Mouse (Mus musculus) embryonic facial prominence, embryonic 12.5 days (tissue): ENCODE measurements at regions not wholly inside any gene's neighbourhood (a gene's known extent, or its start where the extent isn't known, plus 50 kb on each side); places are given as distances from the start of the nearest gene placed in this dataset.

Experiments
- ATAC-seq: fragments of 200-750 bp; cut with Nextera tagmentation; 2 replicates; pipeline ENCODE4 v1.8.0; 2017; ENCODE audit not compliant: insufficient number of reproducible peaks, insufficient read depth, low FRiP score, low TSS enrichment
- H3K27ac ChIP-seq: fragments of 300-500 bp; sonication (generic); 2 replicates; pipeline ENCODE4 v1.5.1; 2016; ENCODE audit warnings: mild to moderate bottlenecking
- H3K27me3 ChIP-seq: fragments of 300-500 bp; sonication (generic); 2 replicates; pipeline ENCODE4 v1.6.1; 2016; ENCODE audit warnings: mild to moderate bottlenecking, moderate library complexity
- H3K36me3 ChIP-seq: fragments of 300-500 bp; sonication (generic); 2 replicates; pipeline ENCODE4 v1.6.1; 2016; ENCODE audit warnings: mild to moderate bottlenecking
- H3K4me1 ChIP-seq: fragments of 300-500 bp; sonication (generic); 2 replicates; pipeline ENCODE4 v1.6.1; 2016
- H3K4me2 ChIP-seq: fragments of 300-500 bp; sonication (generic); replicated peaks from 2 replicates; pipeline ENCODE4 v1.6.1; 2016; ENCODE audit warnings: mild to moderate bottlenecking, moderate library complexity
- H3K4me3 ChIP-seq: fragments of 300-500 bp; sonication (generic); 2 replicates; pipeline ENCODE4 v1.5.1; 2016; ENCODE audit warnings: mild to moderate bottlenecking
- H3K9ac ChIP-seq: fragments of 300-500 bp; sonication (generic); 2 replicates; pipeline ENCODE4 v1.6.1; 2016; ENCODE audit warnings: mild to moderate bottlenecking, moderate library complexity
- H3K9me3 ChIP-seq: fragments of 300-500 bp; sonication (generic); 2 replicates; pipeline ENCODE4 v1.6.1; 2016; ENCODE audit warnings: mild to moderate bottlenecking, moderate library complexity
- WGBS: fragments of 180-500 bp; shearing (Covaris S2); methylation state at CpG from one replicate; pipeline ENCODE4 v1.1.7; 2016; 5-methylcytosine and 5-hydroxymethylcytosine counted together

DNA sequence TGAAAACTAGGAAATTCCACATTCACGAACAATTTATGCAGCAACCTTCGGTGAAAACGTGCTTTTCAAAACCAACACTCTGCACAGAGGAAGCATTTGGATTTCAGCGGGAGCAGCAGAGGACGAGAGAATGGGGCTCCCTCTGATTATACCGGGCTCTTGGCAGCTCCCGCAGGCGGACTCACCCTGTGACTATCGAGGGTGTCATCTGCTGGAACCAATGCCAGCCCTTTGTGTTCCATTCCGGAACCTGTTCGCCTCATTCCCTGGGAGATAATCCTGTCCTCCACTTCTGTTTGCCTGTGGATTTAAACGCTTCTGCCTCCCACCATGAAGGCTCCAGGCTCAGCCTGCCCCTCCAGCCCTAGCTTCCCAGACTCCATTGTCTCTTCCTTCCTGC lies 77.1 kb downstream of the Utp18 start:
- H3K27me3 ChIP-seq = no peaks in the 10 kb centered on the region
- H3K27ac ChIP-seq = no peak overlapping the region
- no peak overlapping the region for H3K4me2 ChIP-seq
- H3K9ac ChIP-seq = no peak overlapping the region
- H3K4me1 ChIP-seq = no peaks in the 10 kb centered on the region
- H3K36me3 ChIP-seq = no peaks in the 10 kb centered on the region
- 86% methylated on average over 12 of the region's 12 CpGs for WGBS
- H3K9me3 ChIP-seq = no peaks in the 10 kb centered on the region
- no peak for ATAC-seq
- no peak overlapping the region for H3K4me3 ChIP-seq

- no peak overlapping the region for H3K4me2 ChIP-seq
- H3K4me1 ChIP-seq = no peaks in the 10 kb centered on the region
- H3K27me3 ChIP-seq = no peaks in the 10 kb centered on the region
- H3K9me3 ChIP-seq = no peaks in the 10 kb centered on the region
- H3K36me3 ChIP-seq = no peaks in the 10 kb centered on the region
- no peak for ATAC-seq
- no peak overlapping the region for H3K9ac ChIP-seq
- H3K4me3 ChIP-seq = no peak overlapping the region
- 91% methylated on average over 2 of the region's 2 CpGs for WGBS
- no peak overlapping the region for H3K27ac ChIP-seq
Measured at GRCm38 (mm10) chr11:93807205-93807604, 78.4 kb downstream of the Utp18 start.

DNA sequence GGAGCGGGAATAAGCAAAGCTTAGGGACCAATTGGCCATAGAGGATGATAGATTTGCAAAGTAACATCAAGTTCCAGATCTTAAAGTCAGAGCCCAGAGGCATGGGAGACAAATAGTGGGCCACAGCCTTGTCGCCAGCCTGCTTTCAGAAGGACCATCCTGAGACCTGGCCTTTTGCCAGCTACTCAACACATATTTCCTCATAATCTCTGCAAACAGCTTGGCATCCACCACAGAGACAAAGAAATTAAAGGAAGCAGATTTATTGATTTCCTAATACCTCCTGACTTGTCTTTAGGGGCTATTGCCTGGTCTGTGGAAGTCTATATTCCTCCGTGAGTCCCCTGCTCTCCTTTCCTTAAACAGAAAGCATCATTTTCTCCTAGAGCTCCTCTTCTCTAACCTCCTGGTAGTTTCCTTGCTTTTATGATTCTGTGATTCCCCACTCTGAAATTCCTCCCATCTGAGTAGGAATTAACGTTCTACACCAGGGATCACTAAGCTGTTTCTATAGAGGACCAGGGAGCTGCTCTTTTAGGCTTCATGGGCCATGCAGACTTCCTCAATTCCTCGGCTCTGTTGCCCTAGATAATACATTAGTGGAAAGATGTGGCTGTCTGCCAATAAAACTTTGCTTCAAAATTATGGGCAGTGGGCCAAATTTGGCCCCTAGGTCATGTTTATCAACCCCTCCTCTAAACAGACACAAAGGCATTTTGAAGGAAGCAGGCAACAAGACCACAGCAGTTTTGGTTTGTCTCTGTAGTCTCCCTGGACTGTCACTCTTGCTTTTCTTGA lies 114.2 kb downstream of the Utp18 start:
- WGBS = 82% methylated on average over 5 of the region's 5 CpGs
- no peak overlapping the region for H3K9ac ChIP-seq
- ATAC-seq = no peak

GRCm38 (mm10) chr11:93765961-93766360 lies 119.6 kb downstream of the Utp18 start:
- Histone ChIP-seq H3K4me2 (no peak overlapping the region), H3K27me3 (no peaks in the 10 kb centered on the region), H3K9me3 (no peaks in the 10 kb centered on the region), H3K4me1 (0 out of 2 replicates have a peak, but pooled peaks cover 3% of the 10 kb centered on the region), H3K4me3 (no peak overlapping the region), H3K9ac (no peak overlapping the region), H3K36me3 (no peaks in the 10 kb centered on the region), H3K27ac (no peak overlapping the region)
- no peak for ATAC-seq
- WGBS = 93% methylated on average over 4 of the region's 4 CpGs

More for the DNA sequence above, 114.2 kb downstream of the Utp18 start:
- Histone ChIP-seq H3K4me1 (no peaks in the 10 kb centered on the region), H3K36me3 (no peaks in the 10 kb centered on the region), H3K27ac (no peak overlapping the region), H3K4me3 (no peak overlapping the region), H3K4me2 (no peak overlapping the region), H3K27me3 (no peaks in the 10 kb centered on the region), H3K9me3 (no peaks in the 10 kb centered on the region)

GRCm38 (mm10) chr11:93762832-93763530 lies 122.6 kb downstream of the Utp18 start:
- ATAC-seq = no peak
- Histone ChIP-seq H3K36me3 (no peaks in the 10 kb centered on the region), H3K27me3 (no peaks in the 10 kb centered on the region), H3K4me3 (no peak overlapping the region), H3K4me2 (peak overlapping the region; percentile 35; the same call in 1 of the 2 replicates), H3K27ac (no peak overlapping the region), H3K9ac (no peak overlapping the region), H3K4me1 (0 out of 2 replicates have a peak, but pooled peaks cover 3% of the 10 kb centered on the region), H3K9me3 (no peaks in the 10 kb centered on the region)
- WGBS = 21% methylated on average over 18 of the region's 18 CpGs

GRCm38 (mm10) chr11:93757825-93758224 lies 127.7 kb downstream of the Utp18 start:
- no peak for ATAC-seq
- no peak overlapping the region for H3K4me3 ChIP-seq
- WGBS = 87% methylated on average over 7 of the region's 7 CpGs

DNA sequence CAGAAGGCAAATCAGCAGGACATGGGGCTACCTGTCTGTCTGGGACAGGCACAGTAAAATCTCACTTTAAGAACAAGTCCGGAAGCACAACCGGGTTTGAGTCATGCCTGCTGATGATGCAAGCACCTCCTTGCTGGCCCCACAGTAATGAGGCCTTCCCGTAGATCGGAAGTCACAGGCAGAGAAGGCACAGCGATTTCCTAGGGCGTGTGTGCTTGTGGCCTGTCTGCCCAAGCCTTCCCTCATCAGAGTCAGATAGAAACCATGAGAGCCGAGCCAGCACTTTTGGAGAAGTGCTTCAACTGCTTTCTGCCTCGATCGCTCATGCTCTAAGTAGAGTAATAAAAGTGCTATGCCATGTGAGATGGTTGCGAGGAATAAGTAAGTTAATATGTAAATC lies 148.9 kb downstream of the Utp18 start:
- Histone ChIP-seq H3K9ac (no peak overlapping the region), H3K27me3 (no peaks in the 10 kb centered on the region), H3K9me3 (no peaks in the 10 kb centered on the region), H3K4me2 (no peak overlapping the region), H3K4me1 (no peaks in the 10 kb centered on the region), H3K36me3 (no peaks in the 10 kb centered on the region), H3K27ac (no peak overlapping the region), H3K4me3 (no peak overlapping the region)
- no peak for ATAC-seq
- WGBS = 90% methylated on average over 10 of the region's 10 CpGs

More at GRCm38 (mm10) chr11:93757825-93758224, 127.7 kb downstream of the Utp18 start:
- Histone ChIP-seq H3K27me3 (no peaks in the 10 kb centered on the region), H3K9me3 (no peaks in the 10 kb centered on the region), H3K36me3 (no peaks in the 10 kb centered on the region), H3K4me1 (no peaks in the 10 kb centered on the region), H3K4me2 (no peak overlapping the region), H3K9ac (no peak overlapping the region), H3K27ac (no peak overlapping the region)

DNA sequence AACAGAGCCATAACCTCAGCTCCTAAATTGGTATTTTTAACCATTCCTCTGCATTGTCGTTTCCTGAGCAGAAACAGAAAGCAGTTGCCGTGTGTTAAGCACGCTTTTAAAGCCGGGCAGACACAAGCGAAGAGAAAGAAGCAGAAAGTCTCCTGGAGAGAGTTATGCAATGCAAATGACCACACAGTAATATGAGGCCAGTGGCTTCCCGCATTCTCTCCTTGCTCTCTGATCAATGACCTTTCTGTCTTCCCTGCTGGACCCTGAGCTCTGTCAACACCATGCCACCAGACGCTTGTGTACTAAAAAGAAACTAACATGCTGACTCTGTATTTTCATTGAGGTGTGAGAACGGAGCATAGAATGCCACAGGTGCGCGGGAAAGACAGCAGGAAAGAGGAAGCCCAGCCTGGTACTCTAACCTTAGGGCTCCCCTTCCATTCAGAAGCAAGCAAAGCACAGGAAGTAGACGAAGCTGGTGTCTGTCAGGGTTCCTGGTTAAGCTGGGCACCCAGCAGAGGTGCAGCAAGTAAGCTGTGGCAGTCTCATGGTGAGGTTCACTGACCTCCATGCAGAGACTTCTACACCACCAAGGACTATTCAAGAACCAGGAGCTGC lies 151.9 kb downstream of the Utp18 start:
- no peaks in the 10 kb centered on the region for H3K27me3 ChIP-seq
- no peak for ATAC-seq
- WGBS = 58% methylated on average over 11 of the region's 11 CpGs
- no peaks in the 10 kb centered on the region for H3K4me1 ChIP-seq
- H3K36me3 ChIP-seq = no peaks in the 10 kb centered on the region
- no peaks in the 10 kb centered on the region for H3K9me3 ChIP-seq
- H3K4me2 ChIP-seq = no peak overlapping the region
- H3K4me3 ChIP-seq = no peak overlapping the region
- no peak overlapping the region for H3K9ac ChIP-seq
- H3K27ac ChIP-seq = no peak overlapping the region

DNA sequence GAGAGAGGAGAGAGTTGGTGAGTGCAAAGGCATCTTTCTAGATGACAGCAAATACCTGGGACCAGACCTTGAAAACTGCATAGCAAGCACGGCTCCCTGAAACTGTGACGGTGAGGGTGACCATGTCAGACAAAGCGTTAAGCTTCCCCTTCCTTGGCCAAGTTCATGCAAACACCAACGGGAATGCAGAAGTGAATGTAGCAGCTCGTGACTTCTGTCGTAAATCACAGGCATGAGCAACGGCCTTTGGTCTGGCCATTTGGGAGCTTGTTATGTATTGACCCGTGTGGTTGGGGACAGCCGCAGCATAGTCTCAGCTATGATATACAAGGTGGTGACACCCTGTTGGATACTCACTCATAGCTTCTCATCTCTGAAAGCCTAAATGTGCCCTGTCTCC lies 156.4 kb downstream of the Utp18 start:
- WGBS = 90% methylated on average over 9 of the region's 9 CpGs
- no peaks in the 10 kb centered on the region for H3K4me1 ChIP-seq
- ATAC-seq = no peak

DNA sequence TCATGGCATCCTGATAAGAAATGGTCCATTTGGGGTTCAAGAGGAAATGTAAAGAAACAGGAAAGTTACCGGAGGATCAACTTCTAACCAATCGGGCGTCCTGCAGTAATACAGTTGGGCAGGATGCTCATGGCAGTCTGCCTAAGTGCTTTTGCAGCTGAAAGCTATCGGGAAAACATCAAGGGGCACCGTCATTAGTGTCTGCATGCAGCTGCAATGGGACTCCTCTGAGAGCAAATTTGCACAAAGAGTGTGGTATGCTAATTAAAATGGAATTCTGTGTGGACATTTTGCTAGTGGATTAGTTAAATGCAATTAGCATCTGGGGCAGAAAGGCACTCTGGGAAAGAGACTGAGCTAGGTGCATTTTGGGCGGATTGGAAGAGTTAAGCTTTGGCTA lies 160.3 kb downstream of the Utp18 start:
- Histone ChIP-seq H3K9me3 (no peaks in the 10 kb centered on the region), H3K27me3 (no peaks in the 10 kb centered on the region), H3K4me1 (0 out of 2 replicates have a peak, but pooled peaks cover 3% of the 10 kb centered on the region), H3K4me3 (no peak overlapping the region), H3K9ac (no peak overlapping the region), H3K4me2 (no peak overlapping the region), H3K36me3 (no peaks in the 10 kb centered on the region), H3K27ac (no peak overlapping the region)
- no peak for ATAC-seq
- WGBS = 71% methylated on average over 6 of the region's 6 CpGs

More for the DNA sequence above, 156.4 kb downstream of the Utp18 start:
- Histone ChIP-seq H3K4me2 (no peak overlapping the region), H3K9ac (no peak overlapping the region), H3K4me3 (no peak overlapping the region), H3K27me3 (no peaks in the 10 kb centered on the region), H3K27ac (no peak overlapping the region), H3K9me3 (no peaks in the 10 kb centered on the region), H3K36me3 (no peaks in the 10 kb centered on the region)

DNA sequence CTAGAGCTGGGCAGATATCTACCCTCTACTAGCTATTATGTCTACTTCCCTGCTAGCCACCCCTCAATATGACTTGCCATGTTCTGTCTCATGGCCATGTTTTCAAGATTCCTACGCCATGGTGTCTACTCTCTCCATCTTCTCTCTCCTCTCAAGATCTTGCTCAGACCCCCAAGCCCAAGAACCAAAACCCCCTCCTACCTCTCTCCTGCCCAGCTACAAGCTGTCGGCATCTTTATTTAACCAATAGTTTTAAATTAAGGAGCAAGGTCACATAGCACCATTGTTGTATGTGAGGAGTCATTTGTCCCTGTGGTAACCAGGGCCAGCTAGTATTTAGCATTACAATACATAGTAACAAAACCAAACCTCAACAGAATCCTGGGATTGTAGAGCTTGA lies 166.4 kb downstream of the Utp18 start:
- Histone ChIP-seq H3K36me3 (no peaks in the 10 kb centered on the region), H3K9ac (no peak overlapping the region), H3K4me3 (no peak overlapping the region), H3K27me3 (no peaks in the 10 kb centered on the region), H3K27ac (no peak overlapping the region), H3K4me2 (no peak overlapping the region), H3K4me1 (0 out of 2 replicates have a peak, but pooled peaks cover 3% of the 10 kb centered on the region), H3K9me3 (no peaks in the 10 kb centered on the region)
- no peak for ATAC-seq
- 83% methylated on average over 2 of the region's 2 CpGs for WGBS

DNA sequence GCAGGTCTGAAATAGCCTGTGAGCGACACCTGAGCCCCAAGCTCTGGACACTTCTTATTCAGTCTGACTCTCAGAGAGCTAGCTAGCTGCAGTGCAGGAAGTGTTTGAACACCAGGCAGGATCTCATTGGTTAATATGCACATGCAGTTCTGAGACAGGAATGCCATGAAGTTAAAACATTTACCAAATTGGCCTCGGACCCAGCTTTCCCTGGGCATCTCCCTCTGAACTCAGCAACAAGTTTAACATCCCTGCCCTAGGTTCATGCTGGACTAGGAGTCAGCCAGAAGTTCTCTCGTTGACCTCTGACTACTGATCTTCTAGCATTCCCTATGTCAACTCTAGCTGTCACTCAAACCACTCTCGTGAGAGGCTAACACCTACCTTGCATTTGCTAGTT lies 175.9 kb downstream of the Utp18 start:
- 78% methylated on average over 4 of the region's 4 CpGs for WGBS

More for the DNA sequence above, 175.9 kb downstream of the Utp18 start:
- no peaks in the 10 kb centered on the region for H3K36me3 ChIP-seq
- H3K4me1 ChIP-seq = no peaks in the 10 kb centered on the region
- no peak overlapping the region for H3K27ac ChIP-seq
- H3K27me3 ChIP-seq = no peaks in the 10 kb centered on the region
- H3K9ac ChIP-seq = no peak overlapping the region
- H3K4me2 ChIP-seq = no peak overlapping the region
- no peaks in the 10 kb centered on the region for H3K9me3 ChIP-seq
- ATAC-seq = no peak
- H3K4me3 ChIP-seq = no peak overlapping the region
